Mouse (Mus musculus): ENCODE measurements around the gene Lekr1. TPM values are rescaled to one million over a fixed set of nuclear protein-coding genes. Genes with fewer than 3 reads are reported as not detected.

Gene Lekr1
- polyA plus RNA-seq, 1 experiment, result not detected

DNA sequence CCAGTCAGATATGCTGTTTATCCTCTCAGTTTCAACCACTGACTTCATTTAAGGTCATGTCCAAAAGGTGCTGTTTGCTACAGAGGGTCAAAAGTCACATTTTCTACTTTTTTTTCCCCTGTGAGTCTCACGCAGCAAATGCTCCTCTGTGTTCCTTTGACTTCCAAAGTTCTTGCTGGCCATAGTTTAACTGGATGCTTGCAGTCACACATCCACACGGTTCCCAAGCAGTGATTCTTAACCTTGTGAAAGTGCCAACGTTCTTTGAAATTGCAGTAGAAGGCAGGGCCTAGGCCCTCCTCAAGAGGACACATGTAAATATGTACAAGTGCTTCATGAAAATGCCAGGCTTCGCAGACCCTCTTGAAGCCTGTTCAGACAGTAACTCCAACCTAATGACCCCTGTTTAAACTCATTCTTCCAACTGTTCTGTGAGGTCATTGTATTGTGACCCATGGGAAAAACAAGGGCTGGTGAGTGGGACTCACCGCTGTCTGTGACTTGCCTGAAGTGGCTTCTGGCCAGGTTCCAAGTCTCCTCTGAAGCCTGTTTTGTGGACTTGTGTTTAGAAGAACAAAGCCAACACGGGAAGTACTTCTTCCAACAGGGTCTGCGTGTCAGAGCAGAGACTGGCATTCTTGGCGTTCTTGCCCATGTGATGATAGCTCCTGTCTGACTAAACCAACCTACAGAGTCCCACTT is 179.0 kb downstream of the Lekr1 start:
- no peak overlapping the region for H3K4me3 ChIP-seq (ENCODE audit: insufficient read depth, low read depth, low read length)
- 70% methylated on average over 8 of the region's 8 CpGs for WGBS
- no peaks in the 10 kb centered on the region for H3K4me1 ChIP-seq (ENCODE audit: control insufficient read depth, insufficient read depth, low read length)
- TF ChIP-seq CTCF (IDR thresholded peaks at IDR 0.05; ENCODE audit: insufficient read depth, low read depth, low read length) (no peak), POLR2A (IDR thresholded peaks at IDR 0.05; ENCODE audit: insufficient read depth, low read depth, low read length) (no peak)
- no peak overlapping the region for H3K27ac ChIP-seq (ENCODE audit: insufficient read depth, low read depth, low read length)

DNA sequence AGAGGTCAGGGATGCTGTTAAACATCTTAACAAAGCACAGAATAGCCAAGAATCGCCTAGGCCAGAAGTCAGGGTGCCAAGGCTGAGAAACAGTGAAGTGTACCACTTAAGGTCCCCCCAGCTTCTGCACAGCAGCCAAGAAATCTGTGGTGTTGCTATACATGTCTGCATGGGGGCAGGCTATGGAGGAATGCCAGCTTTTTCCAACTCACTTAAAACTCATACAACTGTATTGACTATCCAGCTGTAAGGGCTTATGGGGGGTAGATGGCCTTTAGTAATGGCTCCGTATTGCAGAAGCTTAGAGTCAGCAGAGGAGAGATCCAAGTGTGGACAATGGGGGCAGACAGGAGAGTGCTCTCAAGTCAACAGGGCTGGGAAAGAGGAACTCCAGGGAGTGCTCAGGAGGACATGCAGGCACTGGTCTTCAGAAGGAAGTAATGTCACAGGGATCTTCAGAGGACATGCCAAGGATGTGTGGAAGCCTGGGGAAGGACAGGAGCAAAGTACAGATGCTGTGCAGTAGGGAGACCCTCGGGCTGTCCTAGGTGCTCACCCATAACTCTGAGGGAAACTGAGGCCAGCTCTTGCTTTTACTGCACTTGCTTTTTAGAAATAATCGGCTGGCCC is 181.2 kb downstream of the Lekr1 start:
- WGBS, result 74% methylated on average over 4 of the region's 4 CpGs

DNA sequence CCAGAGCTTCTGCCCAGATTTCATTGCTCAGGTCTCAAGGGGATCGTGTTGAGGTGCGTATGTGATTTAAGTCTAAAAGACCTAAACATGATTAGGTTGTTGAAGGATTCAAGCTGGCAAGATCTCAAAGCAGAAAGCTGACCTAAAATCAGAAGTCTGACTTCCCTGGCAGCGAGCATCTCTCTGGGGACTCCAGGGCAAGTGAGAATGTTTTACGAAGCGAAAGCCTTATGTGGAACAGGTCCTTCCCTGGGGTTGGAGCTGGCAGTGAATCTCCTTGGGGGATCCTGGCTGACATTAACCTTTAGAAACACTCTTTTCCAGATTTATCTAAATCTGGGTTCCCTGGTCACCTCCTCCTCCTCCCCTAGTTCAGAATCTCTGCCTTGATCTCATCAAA is 187.7 kb downstream of the Lekr1 start:
- no peak for TF ChIP-seq CTCF (IDR thresholded peaks at IDR 0.05; ENCODE audit: insufficient read depth, low read depth, low read length)
- no peak for TF ChIP-seq POLR2A (IDR thresholded peaks at IDR 0.05; ENCODE audit: insufficient read depth, low read depth, low read length)
- WGBS, result 97% methylated on average over 5 of the region's 5 CpGs

More for the DNA sequence above, 181.2 kb downstream of the Lekr1 start:
- H3K4me3 ChIP-seq (ENCODE audit: insufficient read depth, low read depth, low read length), result no peak overlapping the region
- no peak for TF ChIP-seq CTCF (IDR thresholded peaks at IDR 0.05; ENCODE audit: insufficient read depth, low read depth, low read length)
- no peak for TF ChIP-seq POLR2A (IDR thresholded peaks at IDR 0.05; ENCODE audit: insufficient read depth, low read depth, low read length)
- no peaks in the 10 kb centered on the region for H3K4me1 ChIP-seq (ENCODE audit: control insufficient read depth, insufficient read depth, low read length)
- no peak overlapping the region for H3K27ac ChIP-seq (ENCODE audit: insufficient read depth, low read depth, low read length)

DNA sequence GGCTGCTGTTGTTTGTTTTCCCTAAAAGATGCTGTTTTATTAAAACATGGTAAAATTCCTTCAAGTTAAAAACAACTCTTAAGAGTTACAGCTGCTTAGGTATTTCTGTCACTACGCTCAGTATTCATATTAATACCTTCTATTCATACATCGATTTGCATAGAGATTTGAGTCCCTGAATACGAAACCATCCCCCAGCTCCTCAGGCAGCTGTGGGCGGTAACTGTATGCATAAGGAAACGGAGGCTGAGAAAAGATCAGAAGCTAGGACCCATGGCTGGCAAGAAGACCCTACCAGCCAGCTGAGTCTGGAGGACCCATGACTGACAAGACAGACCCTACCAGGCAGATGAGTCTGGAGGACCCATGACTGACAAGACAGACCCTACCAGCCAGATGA is 189.5 kb downstream of the Lekr1 start:
- no peak overlapping the region for H3K27ac ChIP-seq (ENCODE audit: insufficient read depth, low read depth, low read length)
- H3K4me3 ChIP-seq (ENCODE audit: insufficient read depth, low read depth, low read length), result no peak overlapping the region
- no peak for TF ChIP-seq CTCF (IDR thresholded peaks at IDR 0.05; ENCODE audit: insufficient read depth, low read depth, low read length)
- no peak for TF ChIP-seq POLR2A (IDR thresholded peaks at IDR 0.05; ENCODE audit: insufficient read depth, low read depth, low read length)
- H3K4me1 ChIP-seq (ENCODE audit: control insufficient read depth, insufficient read depth, low read length), result peaks cover 7% of the 10 kb centered on the region
- 83% methylated on average over 5 of the region's 5 CpGs for WGBS

More for the DNA sequence above, 187.7 kb downstream of the Lekr1 start:
- Histone ChIP-seq H3K4me1 (ENCODE audit: control insufficient read depth, insufficient read depth, low read length) (peaks cover 3% of the 10 kb centered on the region), H3K4me3 (ENCODE audit: insufficient read depth, low read depth, low read length) (no peak overlapping the region), H3K27ac (ENCODE audit: insufficient read depth, low read depth, low read length) (no peak overlapping the region)

DNA sequence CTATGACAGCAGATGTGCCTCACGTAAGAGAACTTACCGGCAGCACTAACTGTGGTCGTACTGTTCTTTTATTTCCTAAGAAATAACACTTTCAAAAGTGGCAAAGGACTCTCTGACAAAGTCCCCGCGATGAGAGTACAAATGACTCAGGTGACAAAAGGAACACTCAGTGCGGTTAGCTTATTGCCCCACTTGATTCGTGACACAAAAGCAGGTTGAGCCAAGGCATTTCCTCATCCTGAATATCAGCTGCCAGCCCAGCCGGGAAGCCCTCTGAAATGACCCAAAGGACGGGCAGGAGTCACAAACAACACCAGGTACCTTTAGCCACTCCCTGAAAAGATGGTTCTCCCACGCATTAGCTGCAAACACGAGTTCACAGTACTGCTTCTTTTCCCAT is 192.1 kb downstream of the Lekr1 start:
- peaks cover 14% of the 10 kb centered on the region for H3K4me1 ChIP-seq (ENCODE audit: control insufficient read depth, insufficient read depth, low read length)
- H3K4me3 ChIP-seq (ENCODE audit: insufficient read depth, low read depth, low read length), result no peak overlapping the region
- 65% methylated on average over 11 of the region's 11 CpGs for WGBS
- no peak overlapping the region for H3K27ac ChIP-seq (ENCODE audit: insufficient read depth, low read depth, low read length)
- TF ChIP-seq POLR2A (IDR thresholded peaks at IDR 0.05; ENCODE audit: insufficient read depth, low read depth, low read length) (no peak), CTCF (IDR thresholded peaks at IDR 0.05; ENCODE audit: insufficient read depth, low read depth, low read length) (no peak)

DNA sequence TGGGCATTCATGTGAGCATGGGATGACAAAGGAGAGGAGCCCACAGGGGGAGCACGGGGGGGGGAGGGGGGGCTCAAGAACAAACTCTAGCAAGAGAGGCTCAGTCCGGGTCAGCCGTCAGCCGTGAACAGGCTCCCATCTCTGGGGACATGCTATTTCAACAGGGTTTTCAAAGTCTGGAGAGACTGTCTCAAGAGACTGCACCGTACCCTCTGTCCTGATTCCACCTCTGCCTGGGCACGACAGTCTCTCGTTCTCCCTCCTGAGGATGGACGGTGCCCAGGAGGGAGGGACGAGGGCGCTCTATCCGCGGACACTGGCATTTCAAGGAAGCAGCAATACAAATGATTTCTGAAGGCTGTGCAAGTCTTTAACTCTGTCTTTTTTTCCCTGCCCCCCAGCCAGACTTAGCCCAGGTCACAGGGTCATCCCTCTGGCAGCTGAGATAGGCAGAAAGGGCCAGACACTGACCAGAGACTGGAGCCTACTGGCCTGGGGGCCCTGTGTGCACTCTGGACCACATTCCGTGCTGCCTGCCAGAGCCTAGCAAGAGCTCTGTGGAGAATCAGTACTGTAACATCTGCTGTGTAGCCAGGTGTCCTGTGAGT is 192.8 kb downstream of the Lekr1 start:
- peaks cover 18% of the 10 kb centered on the region for H3K4me1 ChIP-seq (ENCODE audit: control insufficient read depth, insufficient read depth, low read length)
- TF ChIP-seq CTCF (IDR thresholded peaks at IDR 0.05; ENCODE audit: insufficient read depth, low read depth, low read length) (no peak), POLR2A (IDR thresholded peaks at IDR 0.05; ENCODE audit: insufficient read depth, low read depth, low read length) (no peak)
- H3K27ac ChIP-seq (ENCODE audit: insufficient read depth, low read depth, low read length), result no peak overlapping the region
- WGBS, result 54% methylated on average over 13 of the region's 13 CpGs
- H3K4me3 ChIP-seq (ENCODE audit: insufficient read depth, low read depth, low read length), result no peak overlapping the region

DNA sequence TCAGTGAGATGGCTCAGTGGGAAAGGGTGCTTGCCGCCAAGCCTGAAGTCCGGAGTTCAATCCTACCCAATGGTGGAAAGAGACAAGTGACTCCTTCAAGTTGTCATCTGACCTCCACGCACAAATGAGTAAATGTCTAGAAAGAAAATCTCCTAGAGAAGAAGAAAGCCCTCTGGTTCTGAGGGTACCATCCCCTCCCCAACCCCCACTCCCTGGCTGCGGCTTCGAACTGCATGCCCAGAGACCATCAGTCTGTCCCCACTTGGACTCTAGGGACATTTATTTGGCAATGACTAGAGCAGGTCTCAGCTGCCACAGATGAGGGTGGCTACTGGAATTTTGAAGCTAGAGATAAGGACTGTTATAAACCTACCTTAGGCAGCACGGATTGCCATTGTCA is 193.7 kb downstream of the Lekr1 start:
- H3K4me1 ChIP-seq (ENCODE audit: control insufficient read depth, insufficient read depth, low read length), result peaks cover 22% of the 10 kb centered on the region
- WGBS, result 93% methylated on average over 6 of the region's 6 CpGs
- TF ChIP-seq CTCF (IDR thresholded peaks at IDR 0.05; ENCODE audit: insufficient read depth, low read depth, low read length) (no peak), POLR2A (IDR thresholded peaks at IDR 0.05; ENCODE audit: insufficient read depth, low read depth, low read length) (no peak)

DNA sequence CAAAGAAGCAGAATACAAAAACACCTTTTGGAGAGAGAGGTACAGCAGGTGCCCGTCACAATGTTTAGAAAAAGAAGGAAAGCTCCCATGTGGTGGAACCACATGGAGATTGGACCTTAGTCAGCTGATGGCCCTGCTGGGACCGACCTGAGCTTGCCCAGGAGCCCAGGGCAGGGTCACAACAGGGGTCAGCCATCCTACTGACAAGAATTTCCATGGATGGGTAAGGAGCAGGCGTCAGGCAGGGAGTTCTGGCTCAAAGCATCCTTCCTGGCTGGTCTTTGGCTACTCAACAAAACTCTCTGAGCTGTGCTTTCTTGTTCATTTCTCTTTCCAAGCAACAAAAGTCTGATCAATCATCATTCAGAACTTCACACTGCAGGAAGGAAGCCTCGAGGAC is 194.9 kb downstream of the Lekr1 start:
- Histone ChIP-seq H3K27ac (ENCODE audit: insufficient read depth, low read depth, low read length) (no peak overlapping the region), H3K4me3 (ENCODE audit: insufficient read depth, low read depth, low read length) (no peak overlapping the region), H3K4me1 (ENCODE audit: control insufficient read depth, insufficient read depth, low read length) (peaks cover 22% of the 10 kb centered on the region)
- TF ChIP-seq POLR2A (IDR thresholded peaks at IDR 0.05; ENCODE audit: insufficient read depth, low read depth, low read length) (no peak), CTCF (IDR thresholded peaks at IDR 0.05; ENCODE audit: insufficient read depth, low read depth, low read length) (no peak)
- WGBS, result 59% methylated on average over 4 of the region's 4 CpGs

More for the DNA sequence above, 193.7 kb downstream of the Lekr1 start:
- Histone ChIP-seq H3K27ac (ENCODE audit: insufficient read depth, low read depth, low read length) (no peak overlapping the region), H3K4me3 (ENCODE audit: insufficient read depth, low read depth, low read length) (no peak overlapping the region)

DNA sequence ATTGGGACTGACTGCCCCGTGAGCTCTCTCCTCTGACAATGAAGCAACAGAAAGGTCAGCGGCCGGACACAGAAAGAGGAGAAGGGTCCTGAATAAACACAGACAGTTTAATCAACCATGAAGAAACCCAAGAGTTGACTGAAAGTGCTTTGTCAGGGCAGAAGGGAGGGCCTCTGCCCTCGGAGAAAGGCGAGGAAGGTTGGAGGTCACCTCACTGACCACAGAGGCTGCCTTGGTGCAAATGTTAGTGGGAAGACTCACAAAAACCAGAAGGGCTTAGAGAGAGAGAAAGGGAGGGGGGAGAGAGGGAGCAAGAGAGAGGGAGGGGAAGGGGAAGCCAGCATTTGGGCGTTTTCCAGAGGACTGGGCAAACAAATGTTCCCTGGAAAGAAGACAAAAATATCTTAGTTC is 195.4 kb downstream of the Lekr1 start:
- no peak overlapping the region for H3K4me3 ChIP-seq (ENCODE audit: insufficient read depth, low read depth, low read length)
- WGBS, result 50% methylated on average over 6 of the region's 6 CpGs
- TF ChIP-seq CTCF (IDR thresholded peaks at IDR 0.05; ENCODE audit: insufficient read depth, low read depth, low read length), result no peak
- TF ChIP-seq POLR2A (IDR thresholded peaks at IDR 0.05; ENCODE audit: insufficient read depth, low read depth, low read length), result no peak

More for the DNA sequence above, 195.4 kb downstream of the Lekr1 start:
- peaks cover 22% of the 10 kb centered on the region for H3K4me1 ChIP-seq (ENCODE audit: control insufficient read depth, insufficient read depth, low read length)
- H3K27ac ChIP-seq (ENCODE audit: insufficient read depth, low read depth, low read length), result no peak overlapping the region

All from olfactory bulb, adult 2 months (tissue).